Mouse (Mus musculus) gastrocnemius, postnatal 25 days (tissue): ENCODE data around the gene Cd52. TPM values are rescaled to one million over a fixed set of nuclear protein-coding genes. Genes with fewer than 3 reads are reported as not detected.

Source experiments
- DNase-seq: peaks from one replicate; pipeline ENCODE4 v3.0.0; 2022
- long read RNA-seq, 2 experiments: library from polyadenylated mRNA; stranded (forward); transcript quantifications; one replicate each; pipeline ENCODE4 v2.0.0; 2021
- total RNA-seq, 2 experiments: library from RNA; stranded (reverse); gene quantifications; 1 replicate in 1 of 2; 2 replicates in 1 of 2; pipeline ENCODE4 v1.2.3; 2021

The Cd52 gene
- total RNA-seq = 1 to 10 TPM in 1 of 2 experiments, under 1 TPM in 1; 0.61 to 1.2 TPM
- long read RNA-seq, experiment 1 = 0 reads
- long read RNA-seq, experiment 2, partial matches to known transcripts = 0 of 1 reads
- long read RNA-seq, experiment 2, other reads (novel, unspliced or antisense) = 0 of 1 reads

GRCm38 (mm10) chr4:134094923-134095547 is at the start of gene Cd52:
TSS of gene Cd52 (minus strand) at chr4:134095082.
- peak; percentile 27 for DNase-seq

DNA sequence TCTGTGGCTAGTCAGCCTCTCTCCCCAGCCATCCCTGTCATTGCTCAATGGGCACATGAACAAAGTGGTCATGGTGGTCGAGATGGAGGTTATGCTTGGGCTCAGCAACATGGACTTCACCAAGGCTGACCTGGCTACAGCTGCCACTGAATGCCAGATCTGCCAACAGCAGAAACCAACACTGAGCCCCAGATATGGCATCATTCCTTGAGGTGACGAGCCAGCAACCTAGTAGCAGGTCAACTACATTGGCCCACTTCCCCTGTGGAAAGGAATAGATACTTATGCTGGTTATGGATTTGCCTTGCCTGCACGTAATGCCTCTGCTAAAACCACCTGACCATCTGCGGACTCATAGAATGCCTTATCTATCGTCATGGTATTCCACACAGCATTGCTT is 49.4 kb upstream of the Cd52 start:
- peak; percentile 31 for DNase-seq

- DNase-seq = no peak
These were observed 44.0 kb upstream of the Cd52 start for GRCm38 (mm10) chr4:134138857-134139256.

DNA sequence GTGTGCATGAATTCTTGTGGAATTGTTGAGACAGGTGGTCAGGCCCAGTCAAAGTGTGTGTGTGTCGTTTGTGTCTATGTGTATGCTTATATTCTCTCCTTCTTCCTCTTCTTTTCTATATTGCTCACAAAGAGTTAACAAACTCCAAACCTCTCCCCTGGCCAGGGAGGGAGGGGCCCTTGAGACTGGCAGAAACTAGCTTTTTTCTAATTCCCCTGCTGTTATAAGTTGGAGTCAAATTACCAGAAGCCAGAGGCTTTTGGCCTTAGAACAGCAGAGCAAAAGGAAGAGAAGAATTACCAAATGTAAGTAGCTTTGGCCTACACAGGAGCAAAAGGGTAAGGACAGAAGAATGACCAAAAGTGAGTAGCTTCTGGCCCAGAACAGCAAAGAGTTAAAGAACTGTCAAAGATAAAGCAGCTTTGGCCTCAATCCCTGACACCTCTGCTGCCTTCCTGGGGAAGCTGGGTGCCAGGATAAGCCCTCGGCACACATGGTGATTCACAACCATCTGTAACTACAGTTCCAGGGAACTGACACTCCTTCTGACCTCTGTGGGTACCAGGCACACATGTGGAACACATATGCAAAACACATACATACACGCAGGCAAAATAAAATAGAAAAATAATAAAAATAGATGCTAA is 41.5 kb upstream of the Cd52 start:
- no peak for DNase-seq

- peak; percentile 38 for DNase-seq
These were observed 37.7 kb upstream of the Cd52 start for GRCm38 (mm10) chr4:134132519-134133095.

- no peak for DNase-seq
These were observed 37.2 kb upstream of the Cd52 start for GRCm38 (mm10) chr4:134132117-134132516.

GRCm38 (mm10) chr4:134129482-134129881 is 34.6 kb upstream of the Cd52 start:
- no peak for DNase-seq

GRCm38 (mm10) chr4:134128983-134129362 is 34.1 kb upstream of the Cd52 start:
- DNase-seq = no peak

GRCm38 (mm10) chr4:134128221-134128982 is 33.5 kb upstream of the Cd52 start, which contains the start of gene Sh3bgrl3:
TSS of gene Sh3bgrl3 (minus strand) at chr4:134128789.
- DNase-seq = peak; percentile 87

GRCm38 (mm10) chr4:134127793-134128192 is 32.9 kb upstream of the Cd52 start:
- DNase-seq = no peak

DNA sequence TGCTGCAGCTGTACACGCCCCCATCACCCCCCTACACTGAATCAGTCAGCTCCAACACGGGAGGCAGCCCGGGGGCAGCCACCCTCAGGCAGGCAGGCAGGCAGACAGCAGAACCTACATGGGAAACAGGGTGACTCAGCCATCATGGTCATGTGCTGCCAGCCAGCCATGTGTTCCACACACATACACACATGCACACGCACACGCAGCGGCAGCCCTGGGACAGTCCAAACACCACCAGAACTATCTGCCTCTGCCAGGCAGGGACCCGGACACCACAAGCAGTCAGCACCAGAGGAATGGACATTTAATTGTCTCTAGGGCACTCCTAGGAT is 32.2 kb upstream of the Cd52 start:
- no peak for DNase-seq

GRCm38 (mm10) chr4:134126300-134127120 is 31.6 kb upstream of the Cd52 start:
- no peak for DNase-seq

DNA sequence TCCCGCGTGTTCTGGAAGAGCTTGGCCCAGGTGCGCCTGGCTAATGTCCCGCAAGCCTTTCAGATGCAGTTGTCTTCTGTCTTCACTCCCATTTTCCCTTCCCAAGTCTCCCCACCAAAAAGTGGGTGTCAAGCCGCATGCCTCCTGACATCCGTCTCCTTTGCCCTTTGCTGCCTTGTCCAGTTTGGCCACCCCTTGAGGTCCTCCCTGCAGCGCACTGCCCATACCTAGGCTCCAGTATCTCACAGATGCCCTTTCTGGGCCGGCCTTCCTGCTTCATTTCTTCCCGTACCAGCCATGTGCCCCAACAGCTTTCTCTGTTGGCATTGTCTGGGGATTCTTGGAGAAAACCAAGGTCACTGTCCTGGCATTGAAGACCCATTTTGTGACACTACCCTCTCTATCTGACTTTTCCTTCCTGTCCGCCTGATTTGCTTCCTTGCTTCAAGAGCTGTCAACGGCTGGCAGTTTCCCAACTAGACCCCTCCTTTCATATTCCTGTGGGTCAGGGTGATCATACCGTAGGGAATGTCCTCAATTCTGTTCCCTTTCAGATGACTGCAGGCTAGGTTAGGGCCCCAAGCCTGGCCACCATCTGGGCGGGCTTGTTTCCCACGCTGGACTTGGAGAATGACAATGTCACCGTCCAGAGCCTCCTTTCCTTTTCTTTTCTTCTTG is 30.6 kb upstream of the Cd52 start:
- DNase-seq = no peak

GRCm38 (mm10) chr4:134123680-134124551 is 29.0 kb upstream of the Cd52 start:
- no peak for DNase-seq

DNA sequence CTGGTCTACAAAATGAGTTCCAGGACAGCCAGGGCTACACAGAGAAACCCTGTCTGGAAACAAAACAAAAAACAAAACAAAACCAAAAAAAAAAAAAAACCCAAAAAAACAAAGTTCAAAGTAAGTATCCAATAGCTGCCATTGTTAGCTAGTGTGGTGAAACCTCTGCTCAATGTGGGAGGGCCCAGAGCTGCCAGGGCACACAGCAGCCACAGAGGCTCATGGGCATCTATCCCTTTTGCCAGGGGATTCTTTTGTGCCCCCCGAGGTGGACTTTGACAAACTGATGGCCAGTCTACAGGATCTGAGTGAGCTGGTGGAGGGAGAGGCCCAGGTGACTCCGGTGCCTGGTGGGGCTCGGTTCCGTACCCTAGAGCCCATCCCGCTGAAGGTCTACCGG is 28.3 kb upstream of the Cd52 start:
- no peak for DNase-seq

- no peak for DNase-seq
These were observed 27.4 kb upstream of the Cd52 start for GRCm38 (mm10) chr4:134122281-134122680.

DNA sequence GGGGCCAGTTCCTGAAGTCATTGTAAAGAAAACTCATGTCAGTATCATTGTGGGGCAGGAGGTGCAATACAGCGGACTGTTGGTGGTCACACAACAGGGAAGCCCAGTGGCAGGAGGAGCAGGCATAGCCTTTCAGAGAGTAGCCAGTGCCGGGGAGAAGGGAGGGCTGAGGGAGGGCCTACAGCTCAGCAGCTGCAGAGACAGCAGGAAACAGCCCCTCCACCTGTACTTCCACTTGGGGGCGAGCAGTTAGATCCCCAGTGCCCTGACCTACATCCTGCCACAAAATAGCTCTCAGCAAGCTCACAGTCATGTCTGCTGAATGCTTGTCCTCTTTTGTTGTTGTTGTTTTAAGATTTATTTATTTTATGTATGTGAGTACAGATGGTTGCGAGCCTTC is 26.7 kb upstream of the Cd52 start:
- DNase-seq = no peak

GRCm38 (mm10) chr4:134120916-134121315 is 26.0 kb upstream of the Cd52 start:
- DNase-seq = no peak

GRCm38 (mm10) chr4:134120192-134120805 is 25.4 kb upstream of the Cd52 start:
- no peak for DNase-seq

- no peak for DNase-seq
These were observed 24.8 kb upstream of the Cd52 start for GRCm38 (mm10) chr4:134119644-134120043.
